Mouse (Mus musculus) stomach, embryonic 14.5 days (tissue): ENCODE results near the gene Ssbp3. TPM values are rescaled to one million over a fixed set of nuclear protein-coding genes. Genes with fewer than 3 reads are reported as not detected.

ENCODE experiments used
- ATAC-seq: fragments of 200-750 bp; cut with Nextera tagmentation; 2 replicates; pipeline ENCODE4 v1.8.0; 2017; ENCODE audit warnings: low read depth, moderate TSS enrichment; ENCODE audit not compliant: insufficient number of reproducible peaks, insufficient read depth, low FRiP score
- H3K27ac ChIP-seq: fragments of 300-500 bp; sonication (generic); 2 replicates; pipeline ENCODE4 v1.5.1; 2014; ENCODE audit warnings: mild to moderate bottlenecking, low read length, moderate library complexity, mixed read lengths
- H3K27me3 ChIP-seq: fragments of 300-500 bp; sonication (generic); 2 replicates; pipeline ENCODE4 v1.6.1; 2014; ENCODE audit warnings: low read length, control low read depth, mixed read lengths; ENCODE audit not compliant: control insufficient read depth, insufficient read depth
- H3K36me3 ChIP-seq: fragments of 300-500 bp; sonication (generic); 2 replicates; pipeline ENCODE4 v1.6.1; 2014; ENCODE audit warnings: mild to moderate bottlenecking, control low read depth, low read length, moderate library complexity, mixed read lengths; ENCODE audit not compliant: control insufficient read depth, insufficient read depth
- H3K4me1 ChIP-seq: fragments of 300-500 bp; sonication (generic); 2 replicates; pipeline ENCODE4 v1.6.1; 2014; ENCODE audit warnings: low read length, control low read depth, mixed read lengths; ENCODE audit not compliant: control insufficient read depth, insufficient read depth
- H3K4me2 ChIP-seq: fragments of 300-500 bp; sonication (generic); replicated peaks from 2 replicates; pipeline ENCODE4 v1.6.1; 2014; ENCODE audit warnings: low read depth, low read length, control low read depth
- H3K4me3 ChIP-seq: fragments of 300-500 bp; sonication (generic); 2 replicates; pipeline ENCODE4 v1.5.1; 2014; ENCODE audit warnings: low read depth, low read length, control low read depth
- H3K9ac ChIP-seq: fragments of 300-500 bp; sonication (generic); replicated peaks from 2 replicates; pipeline ENCODE4 v1.6.1; 2014; ENCODE audit warnings: low read depth, mild to moderate bottlenecking, control low read depth, low read length, moderate library complexity, mixed read lengths
- H3K9me3 ChIP-seq: fragments of 300-500 bp; sonication (generic); 2 replicates; pipeline ENCODE4 v1.6.1; 2016; ENCODE audit warnings: low read depth, low read length, control low read depth; ENCODE audit not compliant: control insufficient read depth
- WGBS: fragments of 180-500 bp; shearing (Covaris S2); extraction: QIAGEN DNeasy Blood & Tissue Kit; methylation state at CpG from one replicate; pipeline ENCODE4 v1.1.7; 2014; 5-methylcytosine and 5-hydroxymethylcytosine counted together
- polyA plus RNA-seq: library from polyadenylated mRNA; unstranded; fragments of >200 nt; fragmentation: Nextera tagmentation; extraction: Ambion mirVana; gene quantifications from 2 replicates; pipeline ENCODE4 v1.2.1, GENCODE M21; 2014

Ssbp3 gene
- polyA plus RNA-seq, 1 experiment from 2014 or later: 79.9 TPM

- Histone ChIP-seq H3K4me2 (no peak overlapping the region), H3K4me3 (no peak overlapping the region), H3K27ac (no peak overlapping the region), H3K4me1 (no peaks in the 10 kb centered on the region), H3K9ac (no peak overlapping the region), H3K27me3 (no peaks in the 10 kb centered on the region), H3K36me3 (peaks cover 55% of the 10 kb centered on the region), H3K9me3 (no peaks in the 10 kb centered on the region)
- ATAC-seq: no peak
- 89% methylated on average over 5 of the region's 5 CpGs for WGBS
Observed at GRCm38 (mm10) chr4:107058346-107058745, 147.8 kb downstream of the Ssbp3 start.

- 83% methylated on average over 6 of the region's 6 CpGs for WGBS
- Histone ChIP-seq H3K9ac (no peak overlapping the region), H3K4me3 (no peak overlapping the region), H3K4me2 (no peak overlapping the region), H3K27ac (no peak overlapping the region), H3K27me3 (no peaks in the 10 kb centered on the region), H3K4me1 (no peaks in the 10 kb centered on the region), H3K9me3 (no peaks in the 10 kb centered on the region), H3K36me3 (peaks cover 57% of the 10 kb centered on the region)
- no peak for ATAC-seq
Observed at GRCm38 (mm10) chr4:107058781-107059180, 148.3 kb downstream of the Ssbp3 start.

GRCm38 (mm10) chr4:107061560-107061959, 151.1 kb downstream of the Ssbp3 start:
- no peak overlapping the region for H3K4me3 ChIP-seq
- peaks cover 54% of the 10 kb centered on the region for H3K36me3 ChIP-seq
- H3K27me3 ChIP-seq: no peaks in the 10 kb centered on the region
- H3K9me3 ChIP-seq: no peaks in the 10 kb centered on the region
- ATAC-seq: no peak
- peaks cover 8% of the 10 kb centered on the region for H3K4me1 ChIP-seq
- no peak overlapping the region for H3K9ac ChIP-seq
- no peak overlapping the region for H3K27ac ChIP-seq
- no peak overlapping the region for H3K4me2 ChIP-seq
- 85% methylated on average over 4 of the region's 4 CpGs for WGBS

GRCm38 (mm10) chr4:107063214-107063613, 152.7 kb downstream of the Ssbp3 start:
- Histone ChIP-seq H3K4me2 (no peak overlapping the region), H3K27ac (no peak overlapping the region), H3K27me3 (no peaks in the 10 kb centered on the region), H3K36me3 (peaks cover 42% of the 10 kb centered on the region), H3K4me1 (peaks cover 12% of the 10 kb centered on the region), H3K9me3 (no peaks in the 10 kb centered on the region), H3K4me3 (no peak overlapping the region), H3K9ac (no peak overlapping the region)
- no peak for ATAC-seq
- 85% methylated on average over 3 of the region's 3 CpGs for WGBS

- ATAC-seq: no peak
- 86% methylated on average over 5 of the region's 5 CpGs for WGBS
- H3K4me2 ChIP-seq: no peak overlapping the region
Observed at GRCm38 (mm10) chr4:107064394-107065098, 154.0 kb downstream of the Ssbp3 start.

GRCm38 (mm10) chr4:107066252-107067124, 156.0 kb downstream of the Ssbp3 start, which contains the start of the genes Mrpl37 and Cyb5rl:
Gene Mrpl37, minus strand, starts transcription at chr4:107066868.
Gene Cyb5rl, plus strand, starts transcription at chr4:107066988.
- Histone ChIP-seq H3K27ac (peak within 1 kb of the TSS; percentile 48; the same call in 1 of the 2 replicates), H3K4me3 (peak within 1 kb of the TSS; percentile 94), H3K36me3 (peaks cover 19% of the 10 kb centered on the region), H3K4me1 (peaks cover 12% of the 10 kb centered on the region), H3K27me3 (no peaks in the 10 kb centered on the region), H3K9me3 (no peaks in the 10 kb centered on the region), H3K4me2 (peak within 1 kb of the TSS; percentile 99), H3K9ac (peak within 1 kb of the TSS; percentile 75)
- peak; percentile 98 for ATAC-seq
- WGBS: under 1% methylated on average over 60 of the region's 60 CpGs

More at GRCm38 (mm10) chr4:107064394-107065098, 154.0 kb downstream of the Ssbp3 start:
- Histone ChIP-seq H3K9me3 (no peaks in the 10 kb centered on the region), H3K4me3 (no peak overlapping the region), H3K27ac (no peak overlapping the region), H3K36me3 (peaks cover 36% of the 10 kb centered on the region), H3K4me1 (peaks cover 12% of the 10 kb centered on the region), H3K27me3 (no peaks in the 10 kb centered on the region), H3K9ac (no peak overlapping the region)

GRCm38 (mm10) chr4:107067151-107067840, 156.8 kb downstream of the Ssbp3 start:
- 5% methylated on average over 33 of the region's 33 CpGs for WGBS
- peaks cover 12% of the 10 kb centered on the region for H3K4me1 ChIP-seq
- peak overlapping the region; percentile 48; the same call in 1 of the 2 replicates for H3K27ac ChIP-seq

GRCm38 (mm10) chr4:107072343-107072742, 161.8 kb downstream of the Ssbp3 start:
- no peak overlapping the region for H3K4me2 ChIP-seq
- no peak for ATAC-seq
- no peaks in the 10 kb centered on the region for H3K9me3 ChIP-seq
- H3K27me3 ChIP-seq: no peaks in the 10 kb centered on the region
- no peak overlapping the region for H3K4me3 ChIP-seq
- no peak overlapping the region for H3K9ac ChIP-seq
- H3K4me1 ChIP-seq: peaks cover 7% of the 10 kb centered on the region; the same call in 1 of the 2 replicates
- H3K27ac ChIP-seq: no peak overlapping the region
- H3K36me3 ChIP-seq: no peaks in the 10 kb centered on the region
- 83% methylated on average over 9 of the region's 9 CpGs for WGBS

More at GRCm38 (mm10) chr4:107067151-107067840, 156.8 kb downstream of the Ssbp3 start:
- peak; percentile 34 for ATAC-seq
- Histone ChIP-seq H3K27me3 (no peaks in the 10 kb centered on the region), H3K4me3 (peak overlapping the region; percentile 94), H3K4me2 (peak overlapping the region; percentile 99), H3K9ac (peak overlapping the region; percentile 61), H3K9me3 (no peaks in the 10 kb centered on the region), H3K36me3 (peaks cover 12% of the 10 kb centered on the region)
